Mouse (Mus musculus): ENCODE measurements at regions not wholly inside any gene's neighbourhood (a gene's known extent, or its start where the extent isn't known, plus 50 kb on each side); places are given as distances from the start of the nearest gene placed in this dataset.

DNA sequence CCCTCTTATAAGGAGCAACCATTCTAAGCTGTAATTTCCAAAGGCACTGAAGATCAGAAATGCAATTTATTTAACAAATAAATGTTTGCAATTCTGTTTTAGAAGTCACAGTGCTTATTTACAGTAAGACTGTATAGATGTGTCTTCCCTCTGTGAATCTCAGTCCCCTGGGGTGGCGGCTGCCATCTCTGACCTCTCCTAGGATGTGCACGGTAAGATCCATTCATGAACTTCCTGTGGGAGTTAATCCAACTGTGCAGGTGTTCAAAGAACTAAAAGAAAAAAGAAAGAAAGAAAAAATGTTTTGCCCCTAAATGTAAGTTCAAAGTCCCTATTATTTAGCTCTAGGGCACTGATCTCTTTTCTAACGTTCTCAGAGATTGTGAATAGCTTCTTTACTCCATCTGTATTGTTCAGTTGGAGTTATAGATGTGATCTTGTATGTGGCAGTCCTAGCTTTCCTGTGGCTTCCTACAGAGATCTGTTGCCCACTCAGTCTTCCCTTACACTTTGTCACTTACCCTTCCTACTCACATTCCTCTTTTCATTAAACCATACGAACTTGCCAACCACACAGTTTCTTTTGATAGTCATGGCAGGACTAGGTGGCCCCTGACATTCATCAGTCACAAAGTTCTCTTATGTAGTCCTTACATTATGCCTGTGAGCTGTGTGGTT, 346.0 kb upstream of the Alcam start:
- WGBS, result 60% methylated on average over 4 of the region's 4 CpGs
- no peak for DNase-seq (ENCODE audit: low read depth, low spot score)

DNA sequence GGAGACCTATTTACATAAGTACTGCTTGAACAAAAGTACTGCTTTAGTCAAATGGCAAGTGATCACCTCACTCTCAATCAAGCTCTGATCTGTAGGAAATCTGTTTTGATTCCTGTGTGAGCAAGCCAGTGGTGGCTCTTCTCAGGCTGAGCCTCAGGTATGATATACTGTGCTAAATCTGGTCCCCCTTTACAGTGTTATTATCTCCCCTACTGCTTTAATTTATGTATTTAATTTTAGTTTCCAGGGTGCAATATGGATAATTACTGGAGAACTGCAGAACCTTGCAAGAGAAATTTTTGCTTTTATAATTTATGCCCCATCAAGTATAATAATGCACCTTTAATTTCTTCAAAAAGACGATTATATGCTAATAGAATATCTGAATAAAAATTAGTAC, 341.3 kb upstream of the Alcam start:
- 83% methylated on average over 1 of the region's 1 CpGs for WGBS
- no peak for DNase-seq (ENCODE audit: low read depth, low spot score)

DNA sequence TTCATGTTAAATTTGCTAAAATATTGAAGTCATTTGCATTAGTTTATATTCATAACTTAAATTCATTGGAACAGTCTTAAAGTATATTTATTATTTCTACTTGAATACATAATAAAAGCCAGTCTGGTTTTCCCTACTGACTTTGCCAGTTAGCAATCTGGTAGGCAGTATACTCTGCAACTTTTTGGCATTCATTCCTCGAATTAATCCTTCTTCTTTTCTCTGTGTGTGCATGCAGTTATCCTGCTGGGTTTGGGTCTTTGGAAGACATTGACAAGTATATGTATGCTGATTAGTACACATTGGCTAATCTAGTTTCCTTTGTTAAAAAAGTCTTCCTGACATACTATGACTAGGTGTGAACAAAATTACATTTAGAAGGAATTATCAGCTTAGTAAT, 336.1 kb upstream of the Alcam start:
- no peak for DNase-seq (ENCODE audit: low read depth, low spot score)
- 67% methylated on average over 1 of the region's 1 CpGs for WGBS

DNA sequence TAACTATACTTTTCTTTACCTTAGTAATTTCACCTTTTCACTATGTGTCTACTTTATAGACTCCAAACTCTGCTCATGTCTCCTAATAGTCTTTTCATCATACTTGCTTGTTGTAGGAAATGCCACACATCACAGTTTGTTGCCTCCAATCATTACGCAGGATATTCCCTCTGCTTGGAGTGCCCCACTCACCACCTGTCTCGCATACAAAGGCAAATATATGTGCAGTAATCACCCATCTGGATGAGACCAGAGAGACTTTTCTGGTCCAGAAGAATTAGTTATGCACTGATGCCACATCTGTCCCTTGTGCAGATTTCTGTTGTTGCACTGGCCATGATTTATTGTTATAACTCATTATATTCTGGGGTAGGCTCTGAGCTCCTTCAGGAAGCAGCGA, 293.9 kb upstream of the Alcam start:
- no peak for DNase-seq (ENCODE audit: low read depth, low spot score)
- WGBS, result 84% methylated on average over 3 of the region's 3 CpGs

DNA sequence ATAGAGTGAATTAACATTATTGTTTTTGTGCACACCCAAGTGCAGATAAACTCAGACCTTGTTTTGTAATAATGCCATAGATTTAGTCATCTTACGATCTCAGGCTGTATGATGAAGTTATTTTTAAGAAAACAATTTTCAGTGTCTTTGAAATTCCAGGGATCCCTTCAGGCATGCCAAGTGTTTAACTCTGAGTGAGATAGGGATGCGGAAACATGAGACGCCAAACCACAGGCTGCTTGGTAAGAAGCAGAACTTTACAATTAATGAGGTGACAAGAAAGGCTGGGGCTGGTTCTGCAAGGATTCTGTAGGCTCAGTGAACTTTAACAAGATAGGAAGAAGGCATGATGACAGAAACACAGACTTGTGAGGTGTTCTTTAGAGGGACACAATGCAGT, 292.3 kb upstream of the Alcam start:
- no peak for DNase-seq (ENCODE audit: low read depth, low spot score)
- WGBS, result 73% methylated on average over 3 of the region's 3 CpGs

DNA sequence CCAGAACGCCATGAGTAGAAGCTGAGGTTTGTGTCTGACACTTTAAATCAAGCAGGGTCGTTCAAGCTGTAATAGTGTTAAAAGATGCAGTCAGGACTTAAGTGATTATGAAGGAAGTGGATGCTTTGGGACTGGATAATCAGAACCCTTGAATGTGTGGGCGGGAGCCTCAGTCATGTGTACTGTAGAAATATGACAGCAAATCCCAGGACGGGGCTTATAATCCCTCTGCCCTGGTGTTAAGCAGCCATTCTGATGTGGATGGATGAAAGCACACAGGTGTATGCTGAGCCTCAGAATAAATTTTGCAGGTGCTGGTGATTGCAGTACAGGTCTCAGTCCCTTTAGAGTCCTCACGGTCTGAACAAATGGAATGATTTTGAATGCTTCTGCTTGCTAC, 290.8 kb upstream of the Alcam start:
- WGBS, result 72% methylated on average over 5 of the region's 5 CpGs
- DNase-seq (ENCODE audit: low read depth, low spot score), result no peak

DNA sequence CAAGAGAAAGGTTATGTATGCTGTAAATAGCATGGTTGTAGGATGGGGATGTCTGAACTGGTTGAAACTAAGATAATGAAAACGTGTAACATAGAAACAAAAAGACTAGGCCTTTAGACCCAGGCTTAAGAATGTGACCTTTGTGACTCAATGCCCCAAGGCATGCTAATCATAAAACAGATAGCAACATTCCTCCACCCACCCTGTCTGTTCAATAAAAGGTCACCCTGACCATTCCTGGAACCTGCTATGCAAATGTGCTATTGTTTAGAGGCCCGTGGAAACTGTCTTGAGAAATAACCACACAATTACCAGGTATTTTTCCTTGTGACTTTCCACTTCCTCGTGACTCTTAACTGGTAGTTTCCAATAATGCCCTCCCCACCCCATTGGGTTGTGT, 288.3 kb upstream of the Alcam start:
- WGBS, result 55% methylated on average over 3 of the region's 3 CpGs
- DNase-seq (ENCODE audit: low read depth, low spot score), result no peak

DNA sequence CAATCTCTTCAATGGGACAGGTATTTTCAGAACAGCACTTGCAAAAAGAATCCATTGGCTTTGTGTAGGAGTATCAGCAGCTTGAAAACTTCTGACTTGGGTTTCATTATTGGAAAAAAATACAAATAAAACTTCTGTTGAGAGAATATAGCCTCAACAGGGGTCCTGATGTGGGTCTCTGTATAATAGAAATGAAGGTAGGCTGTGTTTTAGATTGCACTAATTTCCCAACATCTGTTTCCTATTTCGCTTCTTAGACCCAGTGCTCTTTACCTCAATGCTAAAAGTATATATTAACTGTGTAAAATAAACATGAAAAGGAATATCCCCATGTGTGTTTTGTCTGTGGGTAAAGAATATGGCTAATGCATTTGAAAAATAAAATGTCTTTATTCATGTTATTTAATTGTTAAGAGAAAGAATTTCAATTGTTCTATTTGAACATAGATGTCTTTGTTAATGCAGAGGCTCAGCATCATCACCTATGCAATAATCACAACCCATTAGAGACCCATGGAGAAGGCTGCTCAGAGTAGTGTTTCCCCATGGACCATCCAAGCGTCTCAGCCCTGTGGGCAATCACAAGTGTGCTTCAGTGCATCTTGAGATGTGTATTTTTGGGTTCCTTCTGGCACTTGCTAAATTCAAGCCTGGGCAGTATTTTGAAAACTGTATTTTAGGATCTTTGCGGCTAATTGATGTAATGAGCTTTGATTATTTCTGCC, 272.4 kb upstream of the Alcam start:
- no peak for DNase-seq (ENCODE audit: low read depth, low spot score)
- WGBS, result 92% methylated on average over 3 of the region's 3 CpGs

DNA sequence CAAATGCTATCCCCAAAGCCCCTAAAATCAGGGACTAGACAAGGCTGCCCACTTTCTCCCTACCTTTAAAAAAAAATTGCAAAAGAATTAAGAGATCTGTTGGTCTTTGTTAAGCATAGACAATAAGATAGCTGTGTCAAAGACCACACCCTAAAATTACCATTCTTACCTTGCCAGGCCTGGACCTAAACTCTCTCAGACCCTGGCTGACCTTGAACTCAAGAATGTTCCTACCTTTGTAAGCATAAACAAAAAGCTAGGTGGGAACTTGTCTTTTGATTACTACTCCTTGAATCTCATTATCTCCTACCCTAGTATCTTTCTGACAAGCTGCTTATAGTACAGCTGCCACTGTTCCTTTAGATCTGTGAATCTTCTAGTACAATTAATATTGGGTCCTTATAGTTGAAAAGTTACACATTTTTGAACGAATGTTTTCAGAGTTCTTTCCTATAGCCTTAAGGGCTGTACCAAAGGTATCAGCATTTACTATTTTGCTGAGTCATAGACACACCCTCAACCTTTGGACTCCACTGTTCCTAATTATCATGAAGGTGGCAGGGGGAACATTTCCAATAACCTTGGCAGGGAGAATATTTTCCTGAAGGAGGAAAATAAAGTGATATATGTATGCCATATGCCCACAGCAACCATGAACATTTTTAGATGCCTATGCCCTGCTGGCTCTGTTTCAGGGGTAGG, 264.5 kb upstream of the Alcam start:
- peak; percentile 22 for DNase-seq (ENCODE audit: low read depth, low spot score)
- WGBS, result 35% methylated on average over 1 of the region's 1 CpGs

DNA sequence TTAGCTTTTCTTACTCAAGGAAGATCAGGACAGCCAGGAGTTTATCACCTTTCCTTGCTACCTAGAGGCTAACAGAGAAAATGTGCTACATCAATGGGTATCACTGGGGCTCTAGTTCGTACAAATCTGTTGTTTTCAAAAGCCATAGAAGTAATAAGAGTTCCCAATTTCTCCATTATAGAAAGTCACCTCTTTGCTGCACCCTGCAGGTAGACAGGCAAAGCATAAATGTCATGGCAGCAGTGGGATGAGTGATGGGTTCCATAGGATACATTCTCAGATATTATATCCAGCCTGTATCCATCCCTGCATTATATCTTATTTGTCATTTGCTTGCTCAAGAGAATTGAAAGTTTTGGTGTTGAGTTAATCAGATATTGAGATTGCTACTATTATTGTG, 236.4 kb upstream of the Alcam start:
- 50% methylated on average over 1 of the region's 1 CpGs for WGBS
- no peak for DNase-seq (ENCODE audit: low read depth, low spot score)

DNA sequence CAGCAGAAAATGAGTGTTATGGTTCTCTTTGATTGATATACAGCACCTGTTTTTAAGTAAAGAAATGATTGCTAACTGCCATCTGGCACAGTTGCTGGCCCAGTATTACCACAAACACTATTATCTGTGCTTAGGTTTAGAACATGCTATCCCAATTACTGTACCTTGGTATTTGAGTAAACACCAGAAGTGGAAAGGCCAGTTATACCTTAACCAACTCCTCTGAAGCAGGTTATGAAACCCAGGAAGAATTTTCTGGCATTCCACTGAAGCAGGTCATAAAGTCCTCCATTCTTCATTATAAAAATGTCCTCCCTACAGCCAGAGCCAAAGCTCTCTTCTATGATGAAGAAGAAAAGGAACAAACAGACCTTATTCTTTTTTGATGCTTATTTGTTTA, 201.0 kb upstream of the Alcam start:
- DNase-seq (ENCODE audit: low read depth, low spot score), result peak; percentile 36
